29 mouse cellular contexts compared by ENCODE assay signal in genomic region chrX:101765111-101765510, GRCm38 (mm10). TPM values are rescaled to one million over a fixed set of nuclear protein-coding genes. Genes with fewer than 3 reads are reported as not detected.
DNase-seq lines count a peak whose midpoint lies in the region; ATAC-seq lines count a peak whose summit lies in the region.
"Had no signal": no experiment of that assay in that cellular context is flagged by ENCODE, and none has a peak within 500 bp of the region (broad histone marks: within the 10 kb centered on the region; RNA-seq: fewer than 3 reads in every experiment).

No protein-coding gene starts in this region.

- no peak overlapping the region for H3K4me3 ChIP-seq in forebrain, embryonic 10.5 days
- H3K4me3 ChIP-seq: embryonic facial prominence, embryonic 10.5 days; limb, embryonic 10.5 days; liver, embryonic 15.5 days; midbrain, embryonic 15.5 days; myocyte; neural tube, embryonic 13.5 days had no signal

- no peaks in the 10 kb centered on the region for H3K4me1 ChIP-seq in forebrain, embryonic 10.5 days
- H3K4me1 ChIP-seq: embryonic facial prominence, embryonic 10.5 days; limb, embryonic 10.5 days; liver, embryonic 15.5 days; midbrain, embryonic 15.5 days; neural tube, embryonic 13.5 days had no signal

- no peaks in the 10 kb centered on the region for H3K36me3 ChIP-seq in forebrain, embryonic 10.5 days (replicated peaks)
- H3K36me3 ChIP-seq: embryonic facial prominence, embryonic 10.5 days; limb, embryonic 10.5 days; liver, embryonic 15.5 days; midbrain, embryonic 15.5 days; neural tube, embryonic 13.5 days had no signal

- DNase-seq in frontal cortex, postnatal 25 days (ENCODE audit: low spot score in 2 of 2), result no peak
- peak; percentile 12 for DNase-seq in 3T3-L1 (ENCODE audit: low read depth, low spot score)
- peak; percentile 26 to 53 for DNase-seq in frontal cortex, postnatal 36 days (ENCODE audit: low spot score in 2 of 2)
- DNase-seq in left cerebral cortex, postnatal 25 days (ENCODE audit: low spot score in 2 of 2), result peak; percentile 35 to 82
- no peak for DNase-seq in forebrain, embryonic 10.5 days (ENCODE audit: extremely low spot score, low spot score)
- no peak for DNase-seq in testis, postnatal 10 days (ENCODE audit: low spot score)
- no peak for DNase-seq in cerebellum, adult 18-20 months
- DNase-seq: adrenal gland, postnatal 10 days; cerebellum, adult 9-10 months; heart, postnatal 4 days; kidney, adult 2 months; liver; thymus, postnatal 25 days had no signal

- no peak overlapping the region for H3K27ac ChIP-seq in forebrain, embryonic 10.5 days
- H3K27ac ChIP-seq: embryonic facial prominence, embryonic 10.5 days; hindbrain, embryonic 14.5 days; kidney, postnatal 0 days; limb, embryonic 10.5 days; liver, embryonic 15.5 days; macrophage; midbrain, embryonic 15.5 days; neural tube, embryonic 13.5 days had no signal

- peaks cover 86% of the 10 kb centered on the region for H3K27me3 ChIP-seq in forebrain, embryonic 10.5 days (ENCODE audit: poor library complexity, severe bottlenecking)

- peak; percentile 76 for ATAC-seq in frontal cortex, adult (ENCODE audit: low TSS enrichment)
- ATAC-seq: forebrain, embryonic 16.5 days; midbrain, embryonic 15.5 days had no signal

- intact Hi-C loops in left cerebral cortex, postnatal 25 days (cut with DNase I), result no loop called here

- H3K9me3 ChIP-seq in forebrain, embryonic 10.5 days, result no peaks in the 10 kb centered on the region
- H3K9me3 ChIP-seq: embryonic facial prominence, embryonic 10.5 days; limb, embryonic 10.5 days; liver, embryonic 15.5 days; midbrain, embryonic 15.5 days; neural tube, embryonic 13.5 days had no signal

- WGBS in forebrain, embryonic 10.5 days, result 86% methylated on average over 4 of the region's 4 CpGs

RNA-seq across cellular contexts. Expression of gene Gm4779, which starts 29.1 kb away (rescaled TPM):
- under 1 TPM; 0.21 to 0.44 TPM for total RNA-seq in left cerebral cortex, postnatal 25 days (2021)
- not detected in 2 replicates for polyA plus RNA-seq in forebrain, embryonic 10.5 days (2016; fragmentation: Nextera tagmentation; extraction: Ambion mirVana)
- total RNA-seq: adrenal gland, postnatal 10 days; gastrocnemius, adult 8-10 months; heart, postnatal 4 days; layer of hippocampus, postnatal 10 days had no signal
- polyA plus RNA-seq: forebrain, embryonic 16.5 days; hindbrain, embryonic 14.5 days; intestine, embryonic 14.5 days; macrophage; myocyte; neural tube, embryonic 13.5 days; stomach, embryonic 16.5 days had no signal

RNA-seq across cellular contexts. Expression of gene 8030474K03Rik, which starts 29.3 kb away (rescaled TPM):
- total RNA-seq in left cerebral cortex, postnatal 25 days (2021), result not detected
- polyA plus RNA-seq in forebrain, embryonic 10.5 days (2016; fragmentation: Nextera tagmentation; extraction: Ambion mirVana), result 0.16 TPM in 1 of 2 replicates, not detected in the other
- total RNA-seq: adrenal gland, postnatal 10 days; common myeloid progenitor, adult 5-6 weeks; gastrocnemius, adult 8-10 months; heart, postnatal 4 days; layer of hippocampus, postnatal 10 days had no signal
- polyA plus RNA-seq: embryonic facial prominence, embryonic 10.5 days; hindbrain, embryonic 14.5 days; intestine, embryonic 14.5 days; kidney, adult 2 months; macrophage; midbrain, embryonic 15.5 days; myocyte; neural tube, embryonic 13.5 days had no signal

RNA-seq across cellular contexts. Expression of gene Cxcr3, which starts 31.0 kb away (rescaled TPM):
- not detected for total RNA-seq in left cerebral cortex, postnatal 25 days (2021)
- 0.20 and 0.31 TPM in 2 replicates for polyA plus RNA-seq in forebrain, embryonic 10.5 days (2016; fragmentation: Nextera tagmentation; extraction: Ambion mirVana)
- total RNA-seq: gastrocnemius, adult 8-10 months had no signal
- polyA plus RNA-seq: forebrain, embryonic 16.5 days; hindbrain, embryonic 14.5 days; myocyte had no signal

Comparison
In these comparisons a context has a peak if more than half of its experiments do, and no peak if none do; other contexts are left out.
1. DNase-seq: peak in 3T3-L1 (single experiment), frontal cortex, postnatal 36 days (2 of 2) and left cerebral cortex, postnatal 25 days (2 of 2); none in frontal cortex, postnatal 25 days (0 of 2), forebrain, embryonic 10.5 days (single experiment), testis, postnatal 10 days (single experiment) and cerebellum, adult 18-20 months (0 of 2).